Mouse (Mus musculus) heart, postnatal 0 days (tissue): ENCODE measurements around the gene Ldlrad3. TPM values are rescaled to one million over a fixed set of nuclear protein-coding genes. Genes with fewer than 3 reads are reported as not detected.

ENCODE experiments used
- ATAC-seq: fragments of 200-750 bp; cut with Nextera tagmentation; 2 replicates; pipeline ENCODE4 v1.8.0; 2017; ENCODE audit warnings: low read depth, moderate number of reproducible peaks, moderate library complexity; ENCODE audit not compliant: insufficient read depth
- DNase-seq: peaks from one replicate; pipeline ENCODE4 v3.0.0-alpha.2; 2016; ENCODE audit warnings: low spot score
- H3K27ac ChIP-seq: fragments of 300-500 bp; sonication (generic); 2 replicates; pipeline ENCODE4 v1.5.1; 2014; ENCODE audit warnings: low read depth, mild to moderate bottlenecking
- H3K27me3 ChIP-seq: fragments of 300-500 bp; sonication (generic); 2 replicates; pipeline ENCODE4 v1.6.1; 2014; ENCODE audit warnings: low read length, mixed read lengths; ENCODE audit not compliant: control insufficient read depth, insufficient read depth
- H3K36me3 ChIP-seq: fragments of 300-500 bp; sonication (generic); replicated peaks from 2 replicates; pipeline ENCODE4 v1.6.1; 2014; ENCODE audit warnings: low read length, mixed read lengths; ENCODE audit not compliant: control insufficient read depth, insufficient read depth
- H3K4me1 ChIP-seq: fragments of 300-500 bp; sonication (generic); 2 replicates; pipeline ENCODE4 v1.6.1; 2014; ENCODE audit warnings: antibody characterized with exemption; ENCODE audit not compliant: control insufficient read depth, insufficient read depth
- H3K4me2 ChIP-seq: fragments of 300-500 bp; sonication (generic); 2 replicates; pipeline ENCODE4 v1.6.1; 2014; ENCODE audit warnings: low read depth, mild to moderate bottlenecking, low read length, moderate library complexity
- H3K4me3 ChIP-seq: fragments of 300-500 bp; sonication (generic); 2 replicates; pipeline ENCODE4 v1.5.1; 2014; ENCODE audit warnings: low read depth, low read length
- H3K9ac ChIP-seq: fragments of 300-500 bp; sonication (generic); replicated peaks from 2 replicates; pipeline ENCODE4 v1.6.1; 2014; ENCODE audit warnings: low read depth, low read length, mixed read lengths
- H3K9me3 ChIP-seq: fragments of 300-500 bp; sonication (generic); replicated peaks from 2 replicates; pipeline ENCODE4 v1.6.1; 2016; ENCODE audit warnings: low read length; ENCODE audit not compliant: control insufficient read depth
- CTCF ChIP-seq: IDR thresholded peaks from 2 replicates; pipeline ENCODE4 v1.5.1; 2016; ENCODE audit warnings: antibody characterized with exemption, control low read depth, low read depth
- EP300 ChIP-seq: IDR thresholded peaks from 2 replicates; pipeline ENCODE4 v1.6.1; 2016; ENCODE audit warnings: antibody characterized with exemption, low read depth
- WGBS: fragments of 180-500 bp; shearing (Covaris S2); extraction: QIAGEN DNeasy Blood & Tissue Kit; methylation state at CpG from one replicate; pipeline ENCODE4 v1.1.7; 2014; 5-methylcytosine and 5-hydroxymethylcytosine counted together
- polyA plus RNA-seq: library from polyadenylated mRNA; unstranded; fragments of >200 nt; fragmentation: Nextera tagmentation; extraction: Ambion mirVana; gene quantifications from 2 replicates; pipeline ENCODE4 v1.2.1, GENCODE M21; 2015
- total RNA-seq: library from RNA; depleted of rRNA; stranded (reverse); fragments of >200 nt; gene quantifications from 2 replicates; pipeline ENCODE4 v1.2.3, GENCODE M21; 2014; ENCODE audit warnings: low replicate concordance

Ldlrad3 gene
- total and polyA plus RNA-seq, 2 experiments from 2014 or later, result 3.5 to 5.4 TPM

DNA sequence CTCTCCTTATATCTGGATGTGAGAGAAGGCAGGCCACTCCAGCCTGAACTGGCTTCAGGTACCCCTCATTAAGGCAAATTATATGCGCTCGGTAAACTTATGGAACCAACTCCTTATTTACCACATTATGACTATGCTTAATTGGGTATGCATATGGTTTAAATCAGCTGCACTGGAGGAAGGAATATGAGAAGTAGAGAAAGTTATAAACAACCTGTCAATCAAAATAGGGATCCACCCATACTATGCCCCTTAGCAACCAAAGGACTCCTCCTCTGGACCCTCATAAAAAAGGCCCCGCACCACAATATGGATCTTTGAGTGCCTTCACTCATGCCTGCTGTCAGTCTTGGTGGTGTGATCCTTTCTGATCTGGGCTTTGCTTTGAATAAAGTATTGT lies 165.6 kb downstream of the Ldlrad3 start:
- no peak for ATAC-seq
- Histone ChIP-seq H3K27me3 (0 out of 2 replicates have a peak, but pooled peaks cover 2% of the 10 kb centered on the region), H3K4me2 (no peak overlapping the region), H3K9ac (no peak overlapping the region), H3K27ac (no peak overlapping the region), H3K4me3 (no peak overlapping the region), H3K4me1 (no peaks in the 10 kb centered on the region; the same call in 1 of the 2 replicates), H3K9me3 (no peaks in the 10 kb centered on the region), H3K36me3 (no peaks in the 10 kb centered on the region)
- TF ChIP-seq EP300, result no peak
- 96% methylated on average over 3 of the region's 3 CpGs for WGBS
- no peak for DNase-seq

DNA sequence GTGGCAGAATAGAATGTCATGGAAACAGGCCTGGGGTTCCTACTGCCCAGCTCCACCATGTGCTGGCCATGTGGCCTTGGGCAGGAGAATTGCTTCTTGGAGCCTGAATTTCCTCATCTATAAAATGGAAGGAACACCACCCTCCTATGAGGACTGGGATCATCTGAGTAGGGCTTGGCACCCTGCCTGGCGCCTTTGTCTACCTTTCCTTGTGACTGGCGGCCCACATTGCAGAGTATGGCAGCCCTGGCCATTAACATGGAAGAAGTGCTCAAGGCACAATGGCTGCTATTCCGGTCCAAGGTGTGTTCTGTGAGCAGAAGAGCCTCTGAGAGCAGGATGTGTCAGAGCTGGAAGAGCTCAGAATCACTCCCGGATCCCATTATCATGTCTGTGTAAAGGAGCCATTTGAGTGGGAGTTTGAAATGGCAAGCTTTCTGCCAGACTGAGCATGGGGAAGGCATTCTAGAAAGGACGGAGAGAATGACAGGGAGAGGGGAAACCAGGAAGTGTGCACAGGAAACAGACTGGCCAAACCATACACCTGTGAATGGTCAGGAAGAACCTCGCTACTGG lies 171.6 kb downstream of the Ldlrad3 start:
- no peaks in the 10 kb centered on the region for H3K4me1 ChIP-seq
- no peak overlapping the region for H3K4me3 ChIP-seq
- no peak for ATAC-seq
- H3K4me2 ChIP-seq, result no peak overlapping the region
- no peaks in the 10 kb centered on the region for H3K27me3 ChIP-seq
- 79% methylated on average over 6 of the region's 6 CpGs for WGBS
- no peak for TF ChIP-seq EP300
- no peaks in the 10 kb centered on the region for H3K36me3 ChIP-seq
- no peak for DNase-seq
- no peaks in the 10 kb centered on the region for H3K9me3 ChIP-seq
- no peak overlapping the region for H3K9ac ChIP-seq
- H3K27ac ChIP-seq, result no peak overlapping the region

DNA sequence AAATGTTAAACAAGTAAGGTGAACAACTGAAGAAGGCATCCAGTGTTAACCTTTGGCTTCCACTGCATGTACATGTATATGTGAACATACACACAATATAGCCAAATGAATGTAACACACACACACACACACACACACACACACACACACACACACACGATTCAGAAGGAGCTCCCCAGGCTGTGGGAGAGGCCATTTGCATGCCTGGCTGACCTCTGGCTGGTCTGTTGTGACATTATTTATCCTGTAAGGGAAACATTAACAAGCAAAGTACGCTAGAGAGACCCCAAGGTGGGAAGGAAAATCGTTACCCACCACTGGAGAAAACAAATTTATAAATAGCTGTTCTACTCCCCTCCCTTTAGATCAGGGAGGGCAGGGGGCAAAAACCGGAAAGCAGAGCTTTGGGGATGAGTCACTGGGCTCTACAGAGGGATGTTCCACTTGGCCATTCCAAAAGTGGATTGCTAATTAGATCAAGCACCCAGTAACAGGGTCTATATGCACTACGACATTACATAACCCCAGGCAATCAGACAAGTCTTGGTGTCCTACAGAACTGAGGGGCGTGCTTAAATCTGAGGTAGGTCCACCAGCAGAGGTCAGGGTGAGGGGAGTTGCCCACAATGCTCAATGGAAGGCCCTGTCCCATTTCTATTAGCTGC lies 174.7 kb downstream of the Ldlrad3 start:
- WGBS, result 62% methylated on average over 6 of the region's 6 CpGs
- no peak overlapping the region for H3K4me2 ChIP-seq
- H3K4me3 ChIP-seq, result no peak overlapping the region
- TF ChIP-seq EP300, result no peak
- H3K4me1 ChIP-seq, result no peaks in the 10 kb centered on the region; the same call in 1 of the 2 replicates
- H3K9me3 ChIP-seq, result no peaks in the 10 kb centered on the region
- H3K9ac ChIP-seq, result no peak overlapping the region
- ATAC-seq (0 out of 2 replicates have a peak, but pooled peaks have one; percentile 8), DNase-seq (no peak)
- H3K36me3 ChIP-seq, result no peaks in the 10 kb centered on the region
- H3K27me3 ChIP-seq, result no peaks in the 10 kb centered on the region
- no peak overlapping the region for H3K27ac ChIP-seq

DNA sequence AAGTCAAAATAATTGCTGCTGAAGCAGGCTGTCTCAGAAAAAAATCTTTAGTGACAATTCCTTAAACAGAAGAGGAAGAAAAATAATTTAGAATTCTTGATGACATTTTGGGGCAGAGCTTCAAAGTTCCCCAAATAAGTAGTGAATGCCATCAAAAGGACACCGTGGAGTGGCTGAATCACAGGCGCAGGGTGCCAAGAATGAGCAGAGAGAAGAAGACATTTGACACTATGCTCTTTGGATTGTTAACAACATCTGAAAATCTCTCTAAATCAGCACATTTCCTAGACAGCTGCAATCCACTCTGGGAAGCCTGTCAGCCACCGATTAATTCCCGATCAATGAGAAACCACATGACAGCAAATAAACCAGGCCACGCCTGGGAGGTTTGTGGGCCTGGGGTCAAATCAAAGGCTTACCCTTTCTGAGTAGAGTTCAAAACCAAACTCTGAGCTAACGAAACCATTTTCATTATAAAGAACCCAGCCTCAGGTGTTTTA lies 176.4 kb downstream of the Ldlrad3 start:
- Histone ChIP-seq H3K27me3 (no peaks in the 10 kb centered on the region), H3K9me3 (no peaks in the 10 kb centered on the region), H3K4me2 (no peak overlapping the region), H3K4me1 (peaks cover 13% of the 10 kb centered on the region), H3K36me3 (no peaks in the 10 kb centered on the region), H3K9ac (no peak overlapping the region), H3K27ac (no peak overlapping the region), H3K4me3 (no peak overlapping the region)
- ATAC-seq (no peak), DNase-seq (no peak)
- WGBS, result 92% methylated on average over 6 of the region's 6 CpGs
- TF ChIP-seq EP300 (no peak), CTCF (no peak)

DNA sequence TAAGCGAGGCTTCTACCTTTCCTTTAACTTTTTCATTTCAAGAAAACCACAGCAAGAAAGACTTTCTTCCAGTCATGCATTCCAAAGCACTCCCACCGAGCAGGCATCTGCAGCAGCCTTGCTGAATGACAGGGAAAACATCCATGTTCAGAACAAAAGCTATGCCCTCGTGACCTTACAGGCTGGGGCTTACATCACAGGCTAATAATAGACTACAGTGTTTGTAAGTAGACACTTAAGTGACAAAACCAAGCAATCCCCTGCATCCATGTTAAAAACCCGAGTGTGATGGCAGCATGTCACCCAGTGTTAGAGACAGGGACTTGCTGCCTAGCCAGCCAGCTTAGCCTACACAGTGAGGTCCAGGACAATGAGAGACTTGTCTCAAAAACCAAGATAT lies 180.0 kb downstream of the Ldlrad3 start:
- Histone ChIP-seq H3K9ac (no peak overlapping the region), H3K4me3 (no peak overlapping the region), H3K9me3 (no peaks in the 10 kb centered on the region), H3K27ac (peak overlapping the region; percentile 73), H3K4me1 (peaks cover 44% of the 10 kb centered on the region), H3K36me3 (no peaks in the 10 kb centered on the region), H3K27me3 (no peaks in the 10 kb centered on the region), H3K4me2 (no peak overlapping the region)
- TF ChIP-seq CTCF (no peak), EP300 (no peak)
- DNase-seq, result peak; percentile 66
- peak; percentile 82 for ATAC-seq
- 14% methylated on average over 4 of the region's 4 CpGs for WGBS
